Mouse (Mus musculus) gonadal fat pad, adult 2 months (tissue): ENCODE measurements around the gene Terf2. TPM values are rescaled to one million over a fixed set of nuclear protein-coding genes. Genes with fewer than 3 reads are reported as not detected.

Source experiments
- polyA plus RNA-seq: library from polyadenylated mRNA; depleted of rRNA; stranded (reverse); fragments of >200 nt; gene quantifications from 2 replicates; pipeline ENCODE4 v1.2.3, GENCODE M21; 2012; rRNA removed

Terf2 gene
- polyA plus RNA-seq, 1 experiment: 10.7 TPM

Other genes with a start within 250 kb of the Terf2 start
- gene Has3, start 226.3 kb downstream of the Terf2 start, polyA plus RNA-seq: 1.5 and 2.3 TPM in 2 replicates
- gene Utp4, start 202.9 kb downstream of the Terf2 start, polyA plus RNA-seq: 21.3 and 23.9 TPM in 2 replicates
- gene Sntb2, start 160.8 kb downstream of the Terf2 start, polyA plus RNA-seq: 8.4 and 8.9 TPM in 2 replicates
- gene Vps4a, start 65.3 kb downstream of the Terf2 start, polyA plus RNA-seq: 24.2 and 28.1 TPM in 2 replicates
- gene Pdf, start 47.9 kb downstream of the Terf2 start, polyA plus RNA-seq: 22.6 and 25.4 TPM in 2 replicates
- 41.3 and 52.7 TPM in 2 replicates for gene Cog8, start 39.9 kb downstream of the Terf2 start, polyA plus RNA-seq
- 18.1 and 23.7 TPM in 2 replicates for gene Nip7, start 39.7 kb downstream of the Terf2 start, polyA plus RNA-seq
- gene Tmed6, start 30.9 kb downstream of the Terf2 start, polyA plus RNA-seq: 102 and 122 TPM in 2 replicates
- 216 and 287 TPM in 2 replicates for gene Cyb5b, start 54.1 kb upstream of the Terf2 start, polyA plus RNA-seq
- gene Nfat5, start 196.9 kb upstream of the Terf2 start, polyA plus RNA-seq: 23.6 and 29.1 TPM in 2 replicates